Mouse (Mus musculus) CD4-positive, CD25-positive, alpha-beta regulatory T cell, adult 2 months (primary cell): ENCODE results near the gene Cdc42bpb.
A peak's percentile ranks its signal among the peaks of the same experiment; 100 is the strongest.

Experiments
- DNase-seq: peaks from one replicate; pipeline ENCODE4 v3.0.0-alpha.2; 2012; ENCODE audit warnings: low read depth, low spot score

Cdc42bpb gene

GRCm38 (mm10) chr12:111386642-111387120, 9.2 kb upstream of the Cdc42bpb start:
- no peak for DNase-seq

GRCm38 (mm10) chr12:111385883-111386641, 8.5 kb upstream of the Cdc42bpb start:
- DNase-seq: no peak

GRCm38 (mm10) chr12:111378812-111379211, 1.3 kb upstream of the Cdc42bpb start:
- DNase-seq: no peak

- peak; percentile 6 for DNase-seq
Measured at GRCm38 (mm10) chr12:111377986-111378490, 520 bp upstream of the Cdc42bpb start.

- DNase-seq: peak; percentile 4
Measured at GRCm38 (mm10) chr12:111376826-111377331, 639 bp downstream of the Cdc42bpb start.

- DNase-seq: no peak
Measured at GRCm38 (mm10) chr12:111376053-111376452, 1.5 kb downstream of the Cdc42bpb start.

- DNase-seq: no peak
Measured at GRCm38 (mm10) chr12:111375559-111375958, 2.0 kb downstream of the Cdc42bpb start.

- DNase-seq: no peak
Measured at GRCm38 (mm10) chr12:111374727-111375126, 2.8 kb downstream of the Cdc42bpb start.

GRCm38 (mm10) chr12:111373411-111373810, 4.1 kb downstream of the Cdc42bpb start:
- DNase-seq: no peak

GRCm38 (mm10) chr12:111371905-111372304, 5.6 kb downstream of the Cdc42bpb start:
- no peak for DNase-seq

GRCm38 (mm10) chr12:111370249-111370648, 7.3 kb downstream of the Cdc42bpb start:
- no peak for DNase-seq

- DNase-seq: no peak
Measured at GRCm38 (mm10) chr12:111367065-111367464, 10.5 kb downstream of the Cdc42bpb start.

GRCm38 (mm10) chr12:111364234-111364633, 13.3 kb downstream of the Cdc42bpb start:
- DNase-seq: peak; percentile 6

- DNase-seq: no peak
Measured at GRCm38 (mm10) chr12:111361319-111362098, 16.0 kb downstream of the Cdc42bpb start.

- no peak for DNase-seq
Measured at GRCm38 (mm10) chr12:111360671-111361070, 16.8 kb downstream of the Cdc42bpb start.

GRCm38 (mm10) chr12:111356216-111356615, 21.3 kb downstream of the Cdc42bpb start:
- DNase-seq: no peak

- no peak for DNase-seq
Measured at GRCm38 (mm10) chr12:111354142-111354541, 23.4 kb downstream of the Cdc42bpb start.

GRCm38 (mm10) chr12:111353439-111353915, 24.0 kb downstream of the Cdc42bpb start:
- no peak for DNase-seq

GRCm38 (mm10) chr12:111353008-111353407, 24.5 kb downstream of the Cdc42bpb start:
- DNase-seq: no peak

GRCm38 (mm10) chr12:111352520-111352919, 25.0 kb downstream of the Cdc42bpb start:
- DNase-seq: no peak

GRCm38 (mm10) chr12:111349540-111350231, 27.8 kb downstream of the Cdc42bpb start:
- DNase-seq: no peak
